Mouse (Mus musculus): ENCODE measurements at regions not wholly inside any gene's neighbourhood (a gene's known extent, or its start where the extent isn't known, plus 50 kb on each side); places are given as distances from the start of the nearest gene placed in this dataset.
A peak's percentile ranks its signal among the peaks of the same experiment; 100 is the strongest.

- Histone ChIP-seq H3K36me3 (ENCODE audit: insufficient read depth) (no peaks in the 10 kb centered on the region), H3K27ac (ENCODE audit: low read depth) (no peak overlapping the region), H3K9me3 (ENCODE audit: low read depth, low read length) (no peaks in the 10 kb centered on the region), H3K27me3 (ENCODE audit: insufficient read depth, low read length) (no peaks in the 10 kb centered on the region), H3K4me2 (no peak overlapping the region), H3K4me3 (ENCODE audit: low read depth, low read length) (no peak overlapping the region), H3K9ac (no peak overlapping the region), H3K4me1 (ENCODE audit: insufficient read depth) (no peaks in the 10 kb centered on the region)
- no peak for TF ChIP-seq CTCF (IDR thresholded peaks at IDR 0.05; ENCODE audit: low read depth)
- peak; percentile 41; the same call in 1 of the 2 replicates for ATAC-seq (ENCODE audit: insufficient read depth)
- WGBS, result 63% methylated on average over 3 of the region's 3 CpGs
- no peak for DNase-seq
Observed at GRCm38 (mm10) chr4:52213363-52213762, 225.7 kb upstream of the Smc2 start.
